Mouse (Mus musculus) cerebellum, postnatal 36 days (tissue): ENCODE results near the gene Imp4.

Source experiments
- DNase-seq, 2 experiments: peaks; one replicate each; pipeline ENCODE4 v3.0.0; 2021 to 2022; ENCODE audit warnings: mixed read lengths in 2 of 2

Gene Imp4

DNA sequence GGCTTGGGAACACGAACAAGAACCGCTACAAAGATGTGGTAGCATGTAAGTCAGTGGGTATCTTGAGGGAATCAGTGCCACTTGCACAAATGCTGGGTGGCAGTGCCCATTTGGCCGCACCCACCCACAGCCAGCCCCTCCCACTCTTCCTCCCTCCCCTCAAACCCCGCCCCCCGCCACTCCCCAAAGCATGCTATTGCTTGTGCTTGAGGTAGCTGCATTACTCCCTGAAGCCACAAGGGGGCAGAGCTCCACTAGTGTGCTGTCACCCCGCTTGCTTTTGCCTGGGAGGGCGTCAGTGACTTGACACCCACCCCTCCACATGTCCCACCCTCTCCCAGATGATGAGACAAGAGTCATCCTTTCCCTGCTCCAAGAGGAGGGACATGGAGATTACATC, 23.1 kb downstream of the Imp4 start:
- DNase-seq, result peak; percentile 64 to 72

- DNase-seq, result no peak
Observed at GRCm38 (mm10) chr1:34464310-34464817, 24.7 kb downstream of the Imp4 start.

DNA sequence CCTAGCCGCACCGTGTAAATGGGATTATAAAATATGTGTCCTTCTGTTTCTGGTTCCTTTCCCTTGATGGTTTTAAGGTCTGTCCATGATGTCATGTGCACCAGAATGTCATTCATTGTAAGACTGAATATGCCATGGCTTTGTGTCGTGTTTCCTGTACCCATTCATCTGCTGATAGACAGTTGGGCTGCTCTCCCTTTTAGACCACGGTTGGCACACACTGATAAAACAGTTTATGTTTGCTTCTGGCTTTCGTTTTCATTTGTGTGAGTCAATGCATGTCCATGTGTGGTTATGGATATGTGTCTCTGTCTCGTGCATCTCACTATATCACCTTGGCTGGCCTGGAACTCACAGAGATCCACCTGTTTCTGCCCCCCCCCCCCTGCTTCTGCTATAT, 25.8 kb downstream of the Imp4 start:
- DNase-seq, result no peak

- DNase-seq, result no peak
Observed at GRCm38 (mm10) chr1:34468051-34468450, 28.4 kb downstream of the Imp4 start.

GRCm38 (mm10) chr1:34468500-34468899, 28.8 kb downstream of the Imp4 start:
- DNase-seq, result no peak

- no peak for DNase-seq
Observed at GRCm38 (mm10) chr1:34469801-34470200, 30.1 kb downstream of the Imp4 start.

DNA sequence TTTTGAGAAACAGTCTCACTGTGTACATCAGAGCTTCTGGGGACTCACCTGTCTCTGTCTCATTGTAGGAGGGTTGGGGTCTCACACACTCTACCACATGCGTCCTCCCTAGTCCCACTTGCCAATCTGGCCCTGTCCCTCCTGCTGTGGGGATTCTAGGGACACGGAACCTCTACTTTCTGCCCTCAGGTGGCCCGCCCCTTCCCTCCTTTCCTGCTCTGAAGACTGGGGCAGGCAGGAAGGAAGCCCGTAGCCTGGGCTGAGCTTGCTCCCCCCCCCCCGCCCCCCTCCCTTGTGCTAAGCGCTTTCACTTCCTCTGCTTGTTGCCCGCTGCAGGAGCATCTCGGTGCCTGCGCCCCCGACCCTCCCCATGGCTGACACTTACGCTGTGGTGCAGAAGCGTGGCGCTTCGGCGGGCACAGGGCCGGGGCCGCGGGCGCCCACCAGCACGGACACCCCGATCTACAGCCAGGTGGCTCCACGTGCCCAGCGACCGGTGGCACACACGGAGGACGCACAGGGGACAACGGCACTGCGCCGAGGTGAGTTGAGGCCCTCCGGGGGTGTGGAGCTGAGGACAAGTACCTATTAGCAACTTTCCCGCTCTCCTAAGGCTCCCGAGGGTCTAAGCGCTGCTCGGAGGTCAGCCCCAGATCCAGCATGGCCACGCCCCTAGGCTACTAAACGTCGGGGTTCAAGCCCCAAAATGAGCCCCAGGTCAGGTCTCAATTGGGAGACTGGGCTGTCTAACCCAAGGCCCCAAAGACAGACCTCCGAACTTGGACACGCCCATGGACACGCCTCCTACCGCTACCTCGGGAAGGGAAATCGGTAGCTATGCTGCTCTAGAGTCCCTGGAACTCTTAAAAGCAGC, 33.0 kb downstream of the Imp4 start:
- DNase-seq, result no peak

DNA sequence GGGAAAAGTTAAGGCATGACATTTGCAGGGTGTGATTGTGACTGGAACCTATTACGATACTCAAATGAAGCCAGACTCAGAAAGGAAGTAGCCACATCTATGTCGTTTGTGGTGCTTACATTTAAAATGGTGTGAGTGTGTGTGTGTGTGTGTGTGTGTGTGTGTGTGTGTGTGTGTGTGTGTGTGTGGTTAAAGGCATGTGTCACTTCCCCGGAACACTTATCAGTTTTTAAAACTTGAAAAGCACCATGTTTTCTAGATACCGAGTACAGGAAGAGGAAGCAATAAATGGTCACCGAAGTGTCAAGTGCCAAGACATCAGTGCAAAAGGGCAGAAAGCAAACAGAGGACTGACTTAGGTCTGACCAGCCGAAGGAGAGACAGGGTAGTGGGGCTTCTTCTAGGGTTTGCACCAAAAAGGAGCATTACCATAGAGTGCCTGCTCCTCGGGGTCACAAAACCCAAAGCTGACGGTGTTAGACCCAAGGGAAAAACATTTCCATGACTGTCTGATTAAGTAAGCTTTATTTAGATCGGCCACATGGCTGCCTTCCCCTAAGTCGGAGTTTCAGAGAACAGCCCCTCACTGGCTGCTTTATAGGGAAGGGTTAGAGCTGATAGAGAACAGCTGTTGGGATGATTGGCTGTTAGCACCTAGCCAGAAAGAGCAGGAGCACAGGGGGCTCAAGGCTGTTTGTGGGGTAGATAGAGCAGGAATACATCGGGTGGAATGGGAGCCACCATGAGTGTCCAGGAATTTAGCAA, 39.4 kb downstream of the Imp4 start:
- DNase-seq, result no peak

DNA sequence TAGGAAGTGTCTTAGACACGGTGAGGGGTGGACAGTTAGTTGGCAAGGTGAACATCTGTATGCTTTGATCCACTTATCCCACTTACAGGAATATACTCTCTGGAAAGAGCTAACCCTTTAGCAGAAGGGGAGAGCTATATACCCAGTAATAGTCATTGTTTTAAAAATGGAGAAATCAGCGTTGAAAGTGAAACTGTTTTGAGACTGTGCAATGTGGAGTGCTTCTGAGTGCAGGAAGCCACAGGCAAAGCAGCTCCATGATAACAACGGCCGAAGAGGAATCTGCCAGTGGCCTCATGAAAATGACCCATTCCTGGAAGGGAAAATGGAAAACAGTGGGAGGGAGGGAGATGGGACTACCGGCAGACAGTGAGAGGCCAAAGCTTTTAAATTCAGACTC, 41.1 kb downstream of the Imp4 start:
- no peak for DNase-seq

DNA sequence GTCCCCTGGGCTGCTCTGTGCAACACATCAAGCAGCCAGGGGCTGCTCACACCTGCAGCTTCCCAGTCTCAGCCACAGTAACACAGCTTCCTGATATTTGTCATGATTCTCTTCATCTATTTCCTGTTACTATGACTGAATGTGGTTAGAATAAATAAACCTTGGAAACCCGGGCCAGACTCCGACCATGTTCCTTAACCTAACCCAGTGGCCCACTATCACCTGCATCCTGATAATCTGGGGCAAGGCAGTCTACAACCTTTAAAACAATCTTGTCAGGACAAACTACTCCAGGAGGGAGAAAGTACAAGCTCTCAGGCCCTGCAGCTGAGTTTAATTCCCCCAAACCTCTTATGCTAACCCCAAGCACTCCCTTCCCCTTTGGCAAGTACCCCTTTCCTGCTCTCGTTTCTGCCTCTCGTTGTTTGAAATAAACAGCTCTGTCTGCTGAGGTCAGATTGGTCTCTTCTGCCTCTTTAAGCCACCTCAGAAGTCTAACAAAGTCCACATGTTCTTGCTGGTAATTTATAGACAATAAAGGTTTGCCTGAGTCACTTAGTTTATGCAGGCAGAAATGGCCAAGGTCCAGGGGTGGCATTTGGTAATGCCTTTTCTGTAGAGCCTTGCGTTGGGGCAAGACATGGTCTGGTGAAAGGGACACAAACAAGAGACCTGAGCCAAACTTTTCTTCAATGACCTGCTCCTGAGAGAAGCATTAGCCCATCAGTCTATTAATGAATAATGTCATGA, 42.4 kb downstream of the Imp4 start:
- DNase-seq, result no peak

GRCm38 (mm10) chr1:34484470-34484869, 44.8 kb downstream of the Imp4 start:
- DNase-seq, result no peak

GRCm38 (mm10) chr1:34485461-34486188, 46.0 kb downstream of the Imp4 start:
- DNase-seq, result peak; percentile 79 to 84

- DNase-seq, result no peak
Observed at GRCm38 (mm10) chr1:34487383-34487782, 47.7 kb downstream of the Imp4 start.

DNA sequence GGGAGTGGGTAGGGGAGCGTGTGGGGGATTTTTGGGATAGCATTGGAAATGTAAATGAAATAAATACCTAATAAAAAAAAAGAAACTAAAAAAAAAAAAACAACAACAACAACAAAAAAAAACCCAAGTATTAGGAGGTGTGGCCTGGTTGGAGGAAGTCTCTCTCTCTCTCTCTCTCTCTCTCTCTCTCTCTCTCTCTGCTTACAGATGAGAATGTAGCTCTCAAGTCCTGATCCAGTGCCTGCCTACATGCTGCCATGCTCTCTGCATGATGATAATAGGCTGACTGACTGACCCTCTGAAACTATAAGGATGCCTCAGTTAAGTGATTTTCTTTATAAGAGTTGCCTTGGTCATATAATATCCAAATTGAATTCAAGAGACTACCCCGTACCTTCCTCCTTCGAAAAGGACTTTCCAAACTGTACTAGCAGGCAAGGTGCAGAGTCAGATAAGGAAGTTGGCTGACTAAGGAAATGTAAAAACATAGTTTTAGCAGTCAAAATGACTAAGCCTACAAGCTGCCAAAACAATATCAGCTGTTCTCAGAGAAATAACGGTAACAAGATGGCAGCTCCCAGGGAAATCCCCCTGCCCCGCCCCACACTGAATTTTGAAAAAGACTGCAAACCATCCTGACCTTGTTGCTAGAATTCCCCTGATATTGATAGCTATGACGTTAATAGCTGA, 50.3 kb downstream of the Imp4 start:
- no peak for DNase-seq

GRCm38 (mm10) chr1:34491480-34491879, 51.8 kb downstream of the Imp4 start:
- DNase-seq, result no peak
